Mouse (Mus musculus) heart, postnatal 36 days (tissue): ENCODE results near the gene Itgad. TPM values are rescaled to one million over a fixed set of nuclear protein-coding genes. Genes with fewer than 3 reads are reported as not detected.

ENCODE experiments used
- DNase-seq, 2 experiments: peaks; one replicate each; pipeline ENCODE4 v3.0.0; 2021 to 2022
- intact Hi-C: fragments of 180-260 bp; cut with DNase I; formaldehyde crosslinking; loops from one replicate; pipeline ENCODE4 v1.15.1; 2025
- total RNA-seq, 2 experiments: library from RNA; stranded (reverse); gene quantifications; 2 replicates each; pipeline ENCODE4 v1.2.3; 2021

Itgad gene
- total RNA-seq, 2 experiments from 2014 or later, result 0.36 to 1.2 TPM

- intact Hi-C loops, result no loop called here
- no peak for DNase-seq
Observed at GRCm38 (mm10) chr7:128238991-128239390, 84.8 kb downstream of the Itgad start.

- DNase-seq, result no peak
- intact Hi-C loops, result loop anchor here (5.0 kb wide), 1 partner anchor 452 kb away; no protein-coding TSS in a partner anchor
Observed at GRCm38 (mm10) chr7:128240131-128240784, 86.1 kb downstream of the Itgad start.

GRCm38 (mm10) chr7:128242331-128242730, 88.2 kb downstream of the Itgad start:
- no peak for DNase-seq
- intact Hi-C loops, result loop anchor here (5.0 kb wide), 1 partner anchor 450 kb away; no protein-coding TSS in a partner anchor

- no peak for DNase-seq
- intact Hi-C loops, result loop anchor here (5.0 kb wide), 1 partner anchor 448 kb away; no protein-coding TSS in a partner anchor
Observed at GRCm38 (mm10) chr7:128243921-128244320, 89.7 kb downstream of the Itgad start.

GRCm38 (mm10) chr7:128244410-128245025, 90.3 kb downstream of the Itgad start:
- DNase-seq, result no peak
- intact Hi-C loops, result loop anchor here (5.0 kb wide), 4 partner anchors 53 to 463 kb away; partner anchors contain the start of genes BC017158 and Tial1

- DNase-seq, result no peak
- intact Hi-C loops, result loop anchor here (5.0 kb wide), 3 partner anchors 52 to 462 kb away; partner anchors contain the start of genes BC017158 and Tial1
Observed at GRCm38 (mm10) chr7:128245547-128245946, 91.4 kb downstream of the Itgad start.

- DNase-seq, result peak; percentile 63 to 71
- intact Hi-C loops, result loop anchor here (1.0 to 5.0 kb wide), 4 partner anchors 51 to 461 kb away; partner anchors contain the start of genes BC017158 and Tial1
Observed at GRCm38 (mm10) chr7:128246496-128247391, 92.6 kb downstream of the Itgad start, which contains the start of gene Tgfb1i1. Gene Tgfb1i1, plus strand, starts transcription at chr7:128246812.

DNA sequence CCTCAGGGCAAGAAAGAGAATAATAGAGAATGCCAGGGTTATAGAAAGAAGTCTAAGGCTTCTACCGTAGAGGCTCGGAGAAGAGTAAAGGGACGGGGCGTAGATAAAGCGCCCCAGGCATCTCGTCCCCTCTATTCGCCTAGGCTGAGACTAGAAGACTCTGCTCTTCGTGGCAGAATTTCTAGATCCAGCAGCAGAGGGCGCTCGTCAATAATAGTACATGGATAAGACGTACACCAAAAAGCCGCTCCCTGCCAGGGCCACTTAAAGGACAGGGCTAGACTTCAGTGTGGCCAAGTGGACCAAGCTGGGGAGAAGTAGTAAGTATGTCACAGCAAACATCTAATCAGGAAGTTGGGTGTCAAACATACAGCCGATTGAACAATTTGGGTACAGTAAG, 93.3 kb downstream of the Itgad start:
- intact Hi-C loops, result loop anchor here (1.0 to 5.0 kb wide), 4 partner anchors 50 to 460 kb away; partner anchors contain the start of genes BC017158 and Tial1
- peak; percentile 86 to 92 for DNase-seq

DNA sequence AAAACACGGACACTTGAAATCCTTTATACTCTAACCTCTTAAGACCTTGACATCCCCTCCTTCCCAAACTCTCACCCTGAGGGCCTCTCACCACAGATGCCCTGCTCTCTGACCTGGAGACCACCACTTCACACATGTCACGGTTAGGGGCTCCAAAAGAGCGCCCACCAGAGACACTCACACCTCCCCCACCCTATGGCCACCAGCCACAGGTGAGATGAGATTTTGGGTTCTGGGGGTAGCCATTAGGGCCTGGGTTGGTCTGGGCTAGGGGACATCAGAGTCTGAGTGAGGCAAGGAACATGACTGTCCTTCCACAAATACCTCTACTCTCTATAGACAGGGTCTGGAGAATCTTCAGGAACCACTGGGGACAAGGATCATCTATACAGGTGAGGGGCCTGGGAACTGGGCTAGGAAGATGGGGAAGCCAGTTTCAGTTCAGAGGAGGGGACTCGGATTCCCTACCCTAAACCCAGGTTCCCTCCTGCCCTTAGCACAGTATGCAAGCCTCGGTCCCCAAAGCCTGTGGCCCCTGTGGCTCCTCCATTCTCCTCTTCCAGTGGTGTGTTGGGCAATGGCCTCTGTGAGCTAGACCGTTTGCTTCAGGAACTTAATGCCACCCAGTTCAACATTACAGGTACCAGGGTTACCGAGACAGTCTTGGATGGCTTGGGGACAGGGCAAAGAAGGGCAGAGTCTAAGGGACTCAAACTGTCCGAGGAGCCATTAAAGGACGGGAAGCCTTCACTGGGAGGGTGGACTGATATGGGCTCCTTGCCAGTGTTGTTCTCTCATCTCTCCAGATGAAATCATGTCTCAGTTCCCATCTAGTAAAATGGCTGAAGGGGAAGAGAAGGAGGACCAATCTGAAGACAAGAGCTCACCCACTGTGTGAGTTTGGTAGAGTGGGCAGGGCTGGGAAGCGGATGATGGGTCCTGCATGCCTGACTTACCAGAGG, 94.2 kb downstream of the Itgad start:
- intact Hi-C loops, result loop anchor here (5.0 kb wide), 3 partner anchors 49 to 459 kb away; partner anchors contain the start of genes BC017158 and Tial1
- no peak for DNase-seq

DNA sequence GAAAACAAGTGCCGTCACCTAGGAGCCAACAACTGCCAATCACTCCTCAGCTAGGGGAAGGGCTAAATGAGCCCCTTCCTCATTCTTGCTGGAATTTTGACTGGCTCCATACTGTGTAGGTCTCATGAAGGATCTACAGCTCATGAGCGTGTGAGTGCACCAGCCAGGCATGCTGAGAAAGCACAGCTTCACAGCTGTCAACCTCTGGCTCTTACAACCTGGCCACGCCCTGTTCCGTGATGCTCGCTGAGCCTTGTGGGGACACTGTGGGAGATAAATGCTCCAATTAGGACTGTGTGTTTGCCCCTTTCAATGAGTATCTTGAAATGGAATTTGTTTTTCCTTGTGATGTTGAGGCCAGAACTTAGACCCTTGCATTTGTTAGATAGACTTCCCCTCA, 95.8 kb downstream of the Itgad start:
- DNase-seq, result no peak
- intact Hi-C loops, result loop anchor here (5.0 kb wide), 3 partner anchors 47 to 457 kb away; partner anchors contain the start of genes BC017158 and Tial1

DNA sequence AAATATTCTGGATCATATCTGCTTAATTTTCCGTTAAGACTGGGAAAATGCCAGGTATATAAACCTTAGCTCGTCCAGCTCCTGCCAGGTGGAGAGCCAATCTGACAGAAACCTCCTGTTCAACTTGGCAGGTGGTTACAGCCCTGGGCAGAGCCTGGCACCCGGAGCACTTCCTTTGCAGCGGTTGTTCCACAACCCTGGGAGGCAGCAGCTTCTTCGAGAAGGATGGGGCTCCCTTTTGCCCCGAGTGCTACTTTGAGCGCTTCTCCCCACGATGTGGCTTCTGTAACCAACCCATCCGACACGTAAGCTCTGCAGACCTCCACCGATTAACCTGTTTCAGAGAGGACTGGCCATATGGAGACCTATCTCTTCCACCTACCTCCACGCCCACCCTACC, 97.8 kb downstream of the Itgad start:
- intact Hi-C loops, result no loop called here
- DNase-seq, result no peak

GRCm38 (mm10) chr7:128252609-128253008, 98.4 kb downstream of the Itgad start:
- DNase-seq, result no peak
- intact Hi-C loops, result no loop called here

GRCm38 (mm10) chr7:128254978-128255377, 100.8 kb downstream of the Itgad start:
- intact Hi-C loops, result no loop called here
- no peak for DNase-seq

DNA sequence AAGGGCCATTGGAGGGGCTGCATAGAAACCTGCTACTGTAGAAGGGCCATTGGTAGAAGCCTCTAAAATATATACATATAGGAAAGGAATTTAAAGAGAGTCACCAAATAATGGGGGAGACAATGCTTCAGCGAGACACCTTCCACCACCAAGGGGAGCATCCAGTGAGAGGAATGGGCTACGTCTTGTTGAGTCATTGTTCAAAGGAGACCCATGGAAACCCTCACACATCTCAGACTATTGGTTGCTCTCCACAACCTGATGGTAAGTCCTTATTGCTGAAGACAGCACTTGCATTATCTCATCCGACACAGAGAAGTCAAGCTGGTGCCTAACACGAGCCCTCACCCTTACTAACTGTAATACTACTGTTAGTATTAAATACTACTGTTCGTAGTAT, 101.6 kb downstream of the Itgad start:
- intact Hi-C loops, result no loop called here
- DNase-seq, result no peak

DNA sequence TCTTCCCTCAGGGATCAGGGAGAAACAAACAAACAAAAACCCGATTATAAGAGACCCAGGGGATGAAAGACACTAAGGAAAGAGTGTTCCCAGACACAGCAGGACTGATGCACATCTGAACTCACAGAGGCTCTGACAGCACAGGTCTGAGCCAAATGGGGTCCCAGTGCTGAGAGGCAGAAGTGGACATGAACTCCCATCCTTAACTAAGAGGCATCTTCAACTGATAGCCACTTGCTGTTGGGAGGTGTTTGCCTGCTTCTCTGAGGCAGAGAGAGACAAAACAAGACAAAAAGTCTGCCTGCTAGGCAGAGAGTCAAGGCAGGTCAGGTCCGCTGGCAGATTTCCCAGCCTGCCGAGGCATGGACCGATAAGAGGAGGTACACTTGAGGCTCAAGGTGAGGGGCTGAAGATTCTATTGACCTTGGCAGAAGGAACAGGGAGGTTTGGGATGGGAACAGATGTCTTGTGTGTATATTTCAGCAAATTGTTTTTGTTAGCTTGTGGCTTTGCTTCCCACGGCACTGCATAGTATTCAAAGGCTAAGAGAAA, 102.7 kb downstream of the Itgad start:
- intact Hi-C loops, result no loop called here
- DNase-seq, result peak in 1 of 2 experiments; percentile 44

- no peak for DNase-seq
- intact Hi-C loops, result no loop called here
Observed at GRCm38 (mm10) chr7:128265411-128265810, 111.2 kb downstream of the Itgad start, which contains the start of gene Slc5a2. Gene Slc5a2, plus strand, starts transcription at chr7:128265657.

DNA sequence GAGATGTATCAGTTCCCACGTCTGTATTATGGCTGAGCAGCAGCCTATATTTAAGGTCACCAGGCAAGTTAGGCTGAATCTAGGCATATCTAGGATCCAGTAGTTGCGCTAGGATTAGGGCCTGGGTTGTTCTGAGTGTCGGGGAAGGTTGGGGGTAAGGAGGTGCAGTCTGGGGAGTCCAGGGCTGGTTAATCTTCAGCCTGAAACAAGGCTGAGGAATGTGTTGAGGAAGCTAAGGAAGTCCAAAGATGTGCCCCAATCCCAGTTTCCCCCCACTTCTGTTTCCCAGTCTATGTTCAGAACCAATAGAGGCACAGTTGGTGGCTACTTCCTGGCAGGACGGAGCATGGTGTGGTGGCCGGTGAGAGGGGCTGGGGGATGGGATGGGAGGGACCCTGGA, 111.9 kb downstream of the Itgad start:
- intact Hi-C loops, result no loop called here
- DNase-seq, result no peak

DNA sequence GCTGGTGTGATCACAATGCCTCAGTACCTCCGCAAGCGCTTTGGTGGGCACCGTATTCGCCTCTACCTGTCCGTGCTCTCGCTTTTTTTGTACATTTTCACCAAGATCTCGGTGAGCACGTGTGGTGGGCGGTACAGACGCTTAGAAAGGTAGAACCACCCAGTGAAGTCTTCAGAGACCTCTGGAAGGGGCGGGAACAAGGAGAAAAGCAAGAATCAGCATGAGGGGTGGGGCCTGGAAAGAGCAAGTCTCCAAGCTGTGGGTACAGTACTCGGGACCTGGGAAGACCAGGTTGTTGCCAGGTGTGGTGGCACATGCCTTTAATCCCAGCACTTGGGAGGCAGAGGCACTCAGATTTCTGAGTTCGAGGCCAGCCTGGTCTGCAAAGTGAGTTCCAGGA, 113.2 kb downstream of the Itgad start:
- DNase-seq, result no peak
- intact Hi-C loops, result no loop called here

DNA sequence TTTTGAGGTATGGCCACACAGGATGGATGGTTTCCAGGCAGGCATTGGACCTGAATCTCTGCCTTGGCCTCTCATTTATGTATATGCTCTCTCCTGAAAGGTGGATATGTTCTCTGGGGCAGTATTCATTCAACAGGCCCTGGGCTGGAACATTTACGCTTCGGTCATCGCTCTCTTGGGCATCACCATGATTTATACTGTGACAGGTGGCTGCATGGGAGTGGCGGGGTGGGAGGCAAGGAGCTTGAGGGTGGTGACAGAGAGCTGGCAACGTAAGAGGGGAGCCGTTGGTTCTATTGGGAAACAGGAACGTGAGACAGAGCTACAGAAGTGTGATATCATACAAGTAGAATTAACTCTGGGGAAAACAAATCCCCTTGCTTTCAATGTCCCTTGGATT, 113.6 kb downstream of the Itgad start:
- no peak for DNase-seq
- intact Hi-C loops, result no loop called here
